Mouse (Mus musculus) thymus, postnatal 25 days (tissue): ENCODE measurements around the gene Shroom3.
A peak's percentile ranks its signal among the peaks of the same experiment; 100 is the strongest.

ENCODE experiments used
- DNase-seq: peaks from one replicate; pipeline ENCODE4 v3.0.0; 2022

Gene Shroom3

GRCm38 (mm10) chr5:92698837-92699529 lies 15.7 kb downstream of the Shroom3 start:
- no peak for DNase-seq

GRCm38 (mm10) chr5:92701750-92702149 lies 18.5 kb downstream of the Shroom3 start:
- no peak for DNase-seq

GRCm38 (mm10) chr5:92703671-92704070 lies 20.4 kb downstream of the Shroom3 start:
- DNase-seq = no peak

- DNase-seq = no peak
These were observed 24.8 kb downstream of the Shroom3 start for GRCm38 (mm10) chr5:92707921-92708491.

- DNase-seq = no peak
These were observed 27.5 kb downstream of the Shroom3 start for GRCm38 (mm10) chr5:92710779-92711178.

GRCm38 (mm10) chr5:92711666-92712290 lies 28.5 kb downstream of the Shroom3 start:
- DNase-seq = no peak

GRCm38 (mm10) chr5:92712621-92713395 lies 29.6 kb downstream of the Shroom3 start:
- no peak for DNase-seq

GRCm38 (mm10) chr5:92714886-92715285 lies 31.7 kb downstream of the Shroom3 start:
- no peak for DNase-seq

GRCm38 (mm10) chr5:92715319-92715718 lies 32.1 kb downstream of the Shroom3 start:
- no peak for DNase-seq

GRCm38 (mm10) chr5:92715890-92716289 lies 32.7 kb downstream of the Shroom3 start:
- no peak for DNase-seq

- DNase-seq = no peak
These were observed 34.6 kb downstream of the Shroom3 start for GRCm38 (mm10) chr5:92717666-92718360.

- DNase-seq = no peak
These were observed 35.6 kb downstream of the Shroom3 start for GRCm38 (mm10) chr5:92718856-92719255.

GRCm38 (mm10) chr5:92721610-92722009 lies 38.4 kb downstream of the Shroom3 start:
- DNase-seq = no peak

- DNase-seq = peak; percentile 2
These were observed 42.7 kb downstream of the Shroom3 start for GRCm38 (mm10) chr5:92725935-92726334.

GRCm38 (mm10) chr5:92728252-92728828 lies 45.1 kb downstream of the Shroom3 start:
- DNase-seq = no peak

GRCm38 (mm10) chr5:92729221-92729620 lies 46.0 kb downstream of the Shroom3 start:
- no peak for DNase-seq

- no peak for DNase-seq
These were observed 58.6 kb downstream of the Shroom3 start for GRCm38 (mm10) chr5:92741802-92742201.

GRCm38 (mm10) chr5:92742701-92743100 lies 59.5 kb downstream of the Shroom3 start:
- DNase-seq = no peak

- no peak for DNase-seq
These were observed 62.4 kb downstream of the Shroom3 start for GRCm38 (mm10) chr5:92745390-92746253.

- no peak for DNase-seq
These were observed 68.3 kb downstream of the Shroom3 start for GRCm38 (mm10) chr5:92751488-92751887.

GRCm38 (mm10) chr5:92755241-92755775 lies 72.1 kb downstream of the Shroom3 start:
- DNase-seq = no peak
